Mouse (Mus musculus): ENCODE measurements around the gene Fxyd1. TPM values are rescaled to one million over a fixed set of nuclear protein-coding genes. Genes with fewer than 3 reads are reported as not detected.

The Fxyd1 gene
- polyA plus RNA-seq, 1 experiment from 2014 or later: 26.8 TPM

- H3K27me3 ChIP-seq (replicated peaks): 0 out of 2 replicates have a peak, but pooled peaks cover 2% of the 10 kb centered on the region
- H3K9ac ChIP-seq (replicated peaks): no peak overlapping the region
- WGBS: 66% methylated on average over 11 of the region's 11 CpGs
- no peak overlapping the region for H3K4me3 ChIP-seq (replicated peaks)
- H3K4me1 ChIP-seq: no peaks in the 10 kb centered on the region
- ATAC-seq (ENCODE audit: low FRiP score): no peak
- H3K9me3 ChIP-seq (replicated peaks): no peaks in the 10 kb centered on the region
- H3K36me3 ChIP-seq: no peaks in the 10 kb centered on the region
- no peak overlapping the region for H3K4me2 ChIP-seq
- H3K27ac ChIP-seq (replicated peaks): no peak overlapping the region
Observed at GRCm38 (mm10) chr7:31034789-31035188, 22.2 kb downstream of the Fxyd1 start.

DNA sequence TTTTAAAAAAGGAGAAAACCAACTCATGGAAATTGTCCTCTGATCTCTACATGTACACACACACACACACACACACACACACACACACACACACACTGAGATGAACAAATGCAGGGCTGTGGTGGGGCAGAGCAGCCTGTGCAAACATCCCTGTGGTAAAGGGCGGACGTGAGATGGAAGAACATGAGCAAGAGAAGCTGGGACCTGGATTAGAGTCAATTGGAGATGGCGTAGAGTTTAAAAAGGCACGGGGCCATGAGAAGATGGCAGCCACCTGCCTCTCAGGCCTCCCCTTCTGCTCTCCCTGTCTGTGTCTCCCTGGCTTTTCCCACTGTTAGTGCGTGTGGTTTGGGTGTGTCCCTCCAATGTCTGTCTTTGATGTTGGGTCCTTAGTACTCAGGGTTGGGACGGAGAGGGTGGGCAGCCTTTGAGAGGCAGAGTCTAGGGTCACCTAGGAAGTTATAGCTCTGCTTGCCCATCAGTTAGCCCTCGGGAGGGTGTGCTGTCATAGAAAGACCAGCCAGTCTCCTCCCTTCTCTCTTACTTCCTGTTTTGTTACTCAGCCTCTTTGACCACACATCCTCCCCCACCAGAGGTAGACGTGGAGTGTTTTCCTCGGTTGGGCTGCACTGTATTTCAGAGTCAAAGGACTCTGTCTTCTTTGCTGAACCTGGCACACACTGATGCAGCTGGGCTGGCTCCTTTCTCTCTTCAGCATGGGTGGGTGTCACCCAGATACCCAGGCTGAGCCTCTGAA, 23.4 kb downstream of the Fxyd1 start:
- no peak overlapping the region for H3K27ac ChIP-seq (replicated peaks)
- H3K36me3 ChIP-seq: no peaks in the 10 kb centered on the region
- 78% methylated on average over 9 of the region's 9 CpGs for WGBS
- H3K4me2 ChIP-seq: no peak overlapping the region
- H3K27me3 ChIP-seq (replicated peaks): no peaks in the 10 kb centered on the region
- H3K4me3 ChIP-seq (replicated peaks): no peak overlapping the region
- H3K9me3 ChIP-seq (replicated peaks): no peaks in the 10 kb centered on the region
- H3K9ac ChIP-seq (replicated peaks): no peak overlapping the region
- no peaks in the 10 kb centered on the region for H3K4me1 ChIP-seq
- no peak for ATAC-seq (ENCODE audit: low FRiP score)

GRCm38 (mm10) chr7:31031731-31032130, 25.3 kb downstream of the Fxyd1 start:
- WGBS: 87% methylated on average over 7 of the region's 7 CpGs
- Histone ChIP-seq H3K9ac (replicated peaks) (no peak overlapping the region), H3K9me3 (replicated peaks) (no peaks in the 10 kb centered on the region), H3K27me3 (replicated peaks) (no peaks in the 10 kb centered on the region), H3K4me3 (replicated peaks) (no peak overlapping the region), H3K4me1 (no peaks in the 10 kb centered on the region), H3K27ac (replicated peaks) (no peak overlapping the region), H3K4me2 (no peak overlapping the region), H3K36me3 (no peaks in the 10 kb centered on the region)
- ATAC-seq (ENCODE audit: low FRiP score): no peak

DNA sequence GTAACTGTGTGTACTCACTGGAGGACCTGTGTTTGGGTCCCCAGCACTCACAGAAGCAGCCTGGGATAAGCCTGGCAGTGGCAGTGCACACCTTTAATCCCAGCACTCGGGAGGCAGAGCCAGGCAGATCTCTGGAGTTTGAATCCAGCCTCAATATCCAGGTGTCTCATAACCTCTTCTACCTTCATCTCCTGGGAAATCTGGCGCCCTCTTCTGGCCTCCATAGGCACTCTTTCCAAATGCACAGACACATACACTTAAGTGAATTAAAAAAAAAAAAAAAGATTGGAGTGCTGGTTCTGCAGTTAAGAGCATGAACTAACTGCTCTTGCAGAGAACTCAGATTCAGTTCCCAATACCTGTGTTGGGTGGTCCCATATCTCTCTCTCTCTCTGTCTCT, 26.3 kb downstream of the Fxyd1 start:
- H3K9me3 ChIP-seq (replicated peaks): no peaks in the 10 kb centered on the region
- no peaks in the 10 kb centered on the region for H3K4me1 ChIP-seq
- H3K36me3 ChIP-seq: no peaks in the 10 kb centered on the region
- no peak for ATAC-seq (ENCODE audit: low FRiP score)
- H3K4me2 ChIP-seq: no peak overlapping the region
- 62% methylated on average over 2 of the region's 2 CpGs for WGBS
- no peak overlapping the region for H3K4me3 ChIP-seq (replicated peaks)
- H3K27ac ChIP-seq (replicated peaks): no peak overlapping the region
- H3K27me3 ChIP-seq (replicated peaks): no peaks in the 10 kb centered on the region
- H3K9ac ChIP-seq (replicated peaks): no peak overlapping the region

DNA sequence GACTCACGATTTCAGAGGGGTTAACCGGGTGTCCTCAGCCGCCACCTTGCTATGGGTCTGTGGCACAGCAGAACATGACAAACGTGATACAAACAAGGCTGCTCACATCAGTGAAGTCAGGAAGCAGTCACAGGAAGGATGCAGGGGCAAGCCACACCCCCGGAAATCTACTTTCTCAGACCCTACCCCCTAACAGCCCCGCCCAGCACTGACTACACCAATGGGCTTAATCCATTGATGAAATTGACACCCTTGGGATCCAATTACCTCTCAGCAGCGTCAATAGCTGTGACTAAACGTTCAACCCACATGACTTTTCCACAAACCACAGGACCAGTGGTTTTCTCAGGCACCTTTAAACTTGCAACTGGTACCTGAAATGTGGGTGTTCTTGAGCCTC, 28.4 kb downstream of the Fxyd1 start:
- no peak overlapping the region for H3K4me2 ChIP-seq
- no peaks in the 10 kb centered on the region for H3K36me3 ChIP-seq
- no peak for ATAC-seq (ENCODE audit: low FRiP score)
- no peaks in the 10 kb centered on the region for H3K27me3 ChIP-seq (replicated peaks)
- no peak overlapping the region for H3K4me3 ChIP-seq (replicated peaks)
- H3K9me3 ChIP-seq (replicated peaks): no peaks in the 10 kb centered on the region
- H3K27ac ChIP-seq (replicated peaks): no peak overlapping the region
- 79% methylated on average over 8 of the region's 8 CpGs for WGBS
- H3K4me1 ChIP-seq: no peaks in the 10 kb centered on the region
- no peak overlapping the region for H3K9ac ChIP-seq (replicated peaks)

GRCm38 (mm10) chr7:31017104-31017901, 39.7 kb downstream of the Fxyd1 start:
- Histone ChIP-seq H3K27ac (replicated peaks) (no peak overlapping the region), H3K4me3 (replicated peaks) (no peak overlapping the region), H3K4me1 (peaks cover 4% of the 10 kb centered on the region; the same call in 1 of the 2 replicates), H3K9ac (replicated peaks) (no peak overlapping the region), H3K4me2 (no peak overlapping the region), H3K36me3 (no peaks in the 10 kb centered on the region), H3K27me3 (replicated peaks) (no peaks in the 10 kb centered on the region), H3K9me3 (replicated peaks) (no peaks in the 10 kb centered on the region)
- WGBS: 49% methylated on average over 10 of the region's 10 CpGs
- no peak for ATAC-seq (ENCODE audit: low FRiP score)

DNA sequence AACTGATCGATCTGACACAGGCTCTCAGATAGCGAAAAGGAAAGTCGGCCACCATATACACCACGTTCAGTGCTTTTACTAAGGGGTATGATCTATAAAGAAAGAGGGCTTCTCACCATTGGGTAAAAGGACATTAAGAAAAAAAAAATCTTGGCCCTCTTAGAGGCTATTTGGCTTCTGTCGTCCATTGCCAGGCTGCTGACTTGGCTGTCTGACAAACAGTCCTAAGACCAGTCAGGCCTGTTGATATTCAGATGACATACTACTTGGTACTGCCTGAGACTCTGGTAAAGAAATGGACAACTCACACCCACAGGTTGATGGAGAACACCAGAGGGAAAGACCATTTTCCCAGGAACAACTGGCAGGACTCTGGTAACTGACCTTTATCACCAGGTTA, 44.0 kb downstream of the Fxyd1 start:
- Histone ChIP-seq H3K27me3 (replicated peaks) (no peaks in the 10 kb centered on the region), H3K4me3 (replicated peaks) (no peak overlapping the region), H3K36me3 (no peaks in the 10 kb centered on the region), H3K27ac (replicated peaks) (no peak overlapping the region), H3K9me3 (replicated peaks) (no peaks in the 10 kb centered on the region), H3K4me1 (peaks cover 4% of the 10 kb centered on the region; the same call in 1 of the 2 replicates), H3K9ac (replicated peaks) (no peak overlapping the region), H3K4me2 (no peak overlapping the region)
- no peak for ATAC-seq (ENCODE audit: low FRiP score)
- 67% methylated on average over 5 of the region's 5 CpGs for WGBS

DNA sequence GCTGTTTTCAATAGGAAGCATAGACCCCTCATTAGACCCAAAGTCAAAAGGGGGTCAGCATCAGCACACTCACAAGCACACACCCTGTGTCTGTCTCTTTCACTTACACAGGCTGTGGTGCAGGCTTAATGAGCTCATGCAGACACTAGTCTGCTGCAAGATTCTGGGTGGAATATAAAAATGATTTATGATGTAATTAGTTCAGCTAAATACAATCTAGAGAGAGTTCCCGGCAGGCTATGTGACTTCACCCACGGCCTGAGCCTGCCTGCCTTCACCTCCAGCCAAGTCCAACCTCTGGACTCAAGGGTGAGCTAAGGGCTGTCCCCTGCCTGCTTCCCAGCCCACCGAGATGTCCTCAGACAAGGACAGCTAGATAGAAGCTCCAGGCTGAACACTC, 48.1 kb downstream of the Fxyd1 start:
- Histone ChIP-seq H3K9me3 (replicated peaks) (no peaks in the 10 kb centered on the region), H3K27me3 (replicated peaks) (no peaks in the 10 kb centered on the region), H3K9ac (replicated peaks) (no peak overlapping the region), H3K4me3 (replicated peaks) (no peak overlapping the region), H3K27ac (replicated peaks) (peak overlapping the region; percentile 48; the same call in 1 of the 2 replicates), H3K4me2 (no peak overlapping the region), H3K4me1 (no peaks in the 10 kb centered on the region), H3K36me3 (no peaks in the 10 kb centered on the region)
- peak; percentile 61 for ATAC-seq (ENCODE audit: low FRiP score)
- WGBS: 35% methylated on average over 3 of the region's 3 CpGs

- ATAC-seq (ENCODE audit: low FRiP score): no peak
- 59% methylated on average over 1 of the region's 1 CpGs for WGBS
- Histone ChIP-seq H3K9me3 (replicated peaks) (no peaks in the 10 kb centered on the region), H3K4me2 (no peak overlapping the region), H3K27me3 (replicated peaks) (no peaks in the 10 kb centered on the region), H3K4me1 (no peaks in the 10 kb centered on the region), H3K36me3 (no peaks in the 10 kb centered on the region), H3K9ac (replicated peaks) (no peak overlapping the region), H3K4me3 (replicated peaks) (no peak overlapping the region), H3K27ac (replicated peaks) (no peak overlapping the region)
Observed at GRCm38 (mm10) chr7:31008175-31008574, 48.8 kb downstream of the Fxyd1 start.

DNA sequence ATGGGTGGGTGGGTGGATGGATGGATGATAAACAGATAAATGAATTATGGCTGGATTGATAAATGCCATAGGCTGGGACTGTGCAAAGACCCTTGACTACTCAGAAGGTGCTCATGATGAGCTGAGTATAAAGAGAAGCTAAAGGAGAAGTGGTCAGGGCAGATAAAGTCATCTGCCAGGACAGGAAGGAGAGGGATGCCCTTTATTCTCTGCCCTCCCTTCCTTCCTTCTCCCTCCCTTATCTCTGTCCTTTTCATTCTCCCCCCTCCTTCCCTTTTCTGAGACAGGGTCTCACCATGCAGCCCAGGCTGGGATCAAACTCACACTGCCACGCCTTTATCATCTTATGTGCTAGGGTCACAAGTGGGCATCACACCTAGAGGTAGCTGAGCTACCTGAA, 49.2 kb downstream of the Fxyd1 start:
- no peak for ATAC-seq (ENCODE audit: low FRiP score)
- 91% methylated on average over 1 of the region's 1 CpGs for WGBS

DNA sequence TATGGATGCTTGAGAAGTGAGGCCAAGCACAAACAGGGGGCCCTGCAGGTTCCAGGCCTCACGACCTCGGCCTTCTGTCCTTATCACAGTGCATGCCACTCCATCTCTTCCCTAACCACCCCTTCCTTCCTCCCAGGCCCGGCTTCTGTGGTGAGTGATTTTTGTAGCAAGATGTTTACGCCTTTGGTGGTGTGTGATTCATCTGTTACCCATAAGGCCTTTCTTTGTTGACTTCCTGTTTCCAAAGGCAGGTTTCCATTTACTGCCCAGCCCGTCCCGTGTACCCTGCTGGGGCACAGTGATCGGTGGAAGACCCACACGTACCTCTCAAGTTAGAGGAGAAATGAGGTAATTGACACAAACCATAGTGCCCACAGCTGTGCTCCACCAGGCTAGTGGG, 54.3 kb downstream of the Fxyd1 start:
- H3K27me3 ChIP-seq (replicated peaks): no peaks in the 10 kb centered on the region
- no peak overlapping the region for H3K4me3 ChIP-seq (replicated peaks)
- WGBS: 87% methylated on average over 8 of the region's 8 CpGs
- H3K4me2 ChIP-seq: no peak overlapping the region
- H3K9me3 ChIP-seq (replicated peaks): no peaks in the 10 kb centered on the region
- H3K36me3 ChIP-seq: no peaks in the 10 kb centered on the region
- peaks cover 6% of the 10 kb centered on the region for H3K4me1 ChIP-seq
- ATAC-seq (ENCODE audit: low FRiP score): no peak
- no peak overlapping the region for H3K27ac ChIP-seq (replicated peaks)
- no peak overlapping the region for H3K9ac ChIP-seq (replicated peaks)

More for the DNA sequence above, 49.2 kb downstream of the Fxyd1 start:
- Histone ChIP-seq H3K9ac (replicated peaks) (no peak overlapping the region), H3K27me3 (replicated peaks) (no peaks in the 10 kb centered on the region), H3K36me3 (no peaks in the 10 kb centered on the region), H3K4me2 (no peak overlapping the region), H3K4me3 (replicated peaks) (no peak overlapping the region), H3K4me1 (no peaks in the 10 kb centered on the region), H3K27ac (replicated peaks) (no peak overlapping the region), H3K9me3 (replicated peaks) (no peaks in the 10 kb centered on the region)
